Mouse (Mus musculus) stomach, embryonic 16.5 days (tissue): ENCODE measurements around the gene Fam219b. TPM values are rescaled to one million over a fixed set of nuclear protein-coding genes. Genes with fewer than 3 reads are reported as not detected.
A peak's percentile ranks its signal among the peaks of the same experiment; 100 is the strongest.

Experiments used
- ATAC-seq: fragments of 200-750 bp; cut with Nextera tagmentation; 2 replicates; pipeline ENCODE4 v1.8.0; 2017; ENCODE audit warnings: moderate number of reproducible peaks, moderate TSS enrichment; ENCODE audit not compliant: insufficient read depth, low FRiP score
- H3K27ac ChIP-seq: fragments of 300-500 bp; sonication (generic); 2 replicates; pipeline ENCODE4 v1.5.1; 2014; ENCODE audit warnings: low read length
- H3K27me3 ChIP-seq: fragments of 300-500 bp; sonication (generic); 2 replicates; pipeline ENCODE4 v1.6.1; 2014; ENCODE audit warnings: low read length, control low read depth, mixed read lengths; ENCODE audit not compliant: control insufficient read depth, insufficient read depth
- H3K36me3 ChIP-seq: fragments of 300-500 bp; sonication (generic); 2 replicates; pipeline ENCODE4 v1.6.1; 2014; ENCODE audit warnings: low read length; ENCODE audit not compliant: control insufficient read depth, insufficient read depth
- H3K4me1 ChIP-seq: fragments of 300-500 bp; sonication (generic); 2 replicates; pipeline ENCODE4 v1.6.1; 2014; ENCODE audit warnings: low read length, control low read depth, mixed read lengths; ENCODE audit not compliant: control insufficient read depth, insufficient read depth
- H3K4me2 ChIP-seq: fragments of 300-500 bp; sonication (generic); 2 replicates; pipeline ENCODE4 v1.6.1; 2014; ENCODE audit warnings: low read depth, low read length, mixed read lengths
- H3K4me3 ChIP-seq: fragments of 300-500 bp; sonication (generic); replicated peaks from 2 replicates; pipeline ENCODE4 v1.5.1; 2014; ENCODE audit warnings: mild to moderate bottlenecking, low read length
- H3K9ac ChIP-seq: fragments of 300-500 bp; sonication (generic); 2 replicates; pipeline ENCODE4 v1.6.1; 2014; ENCODE audit warnings: low read length
- H3K9me3 ChIP-seq: fragments of 300-500 bp; sonication (generic); replicated peaks from 2 replicates; pipeline ENCODE4 v1.6.1; 2016; ENCODE audit warnings: low read length, control low read depth; ENCODE audit not compliant: control insufficient read depth
- WGBS: fragments of 180-500 bp; shearing (Covaris S2); extraction: QIAGEN DNeasy Blood & Tissue Kit; methylation state at CpG from one replicate; pipeline ENCODE4 v1.1.7; 2014; 5-methylcytosine and 5-hydroxymethylcytosine counted together
- polyA plus RNA-seq: library from polyadenylated mRNA; unstranded; fragments of >200 nt; fragmentation: Nextera tagmentation; extraction: Ambion mirVana; gene quantifications from 2 replicates; pipeline ENCODE4 v1.2.1, GENCODE M21; 2015

Fam219b gene
- polyA plus RNA-seq, 1 experiment from 2014 or later, result 17.9 TPM

DNA sequence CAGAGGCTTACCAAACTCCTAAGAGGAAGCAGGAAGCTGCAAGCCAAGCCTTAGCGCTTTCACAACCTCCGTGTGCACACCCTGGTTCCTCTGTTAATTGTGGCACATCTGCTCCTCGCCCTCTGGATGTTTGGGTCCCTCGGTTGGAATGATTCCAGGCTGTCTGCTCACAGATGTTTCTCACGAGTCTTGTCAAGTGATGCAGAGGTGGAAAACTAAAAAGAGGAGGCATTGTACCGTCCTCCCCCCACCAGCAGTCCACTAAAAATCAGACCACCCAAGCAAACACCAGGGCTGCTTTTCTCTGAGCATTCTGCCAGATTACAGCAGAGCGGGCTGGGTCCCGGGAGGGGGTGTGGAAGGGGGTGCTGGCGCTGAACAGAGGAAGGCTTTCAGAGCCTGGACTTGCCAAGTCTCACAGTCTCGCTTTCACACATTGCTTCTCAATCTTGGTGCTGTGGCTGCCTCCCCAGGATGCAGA is 28.5 kb downstream of the Fam219b start:
- Histone ChIP-seq H3K9ac (peak overlapping the region; percentile 24), H3K4me2 (no peak overlapping the region; the same call in 1 of the 2 replicates), H3K27me3 (no peaks in the 10 kb centered on the region), H3K9me3 (no peaks in the 10 kb centered on the region), H3K4me1 (peaks cover 42% of the 10 kb centered on the region), H3K27ac (peak overlapping the region; percentile 46), H3K4me3 (no peak overlapping the region), H3K36me3 (no peaks in the 10 kb centered on the region)
- 25% methylated on average over 10 of the region's 10 CpGs for WGBS
- no peak for ATAC-seq

GRCm38 (mm10) chr9:57566846-57567245 is 29.5 kb downstream of the Fam219b start:
- Histone ChIP-seq H3K4me1 (peaks cover 35% of the 10 kb centered on the region), H3K9ac (no peak overlapping the region), H3K27me3 (no peaks in the 10 kb centered on the region), H3K4me3 (no peak overlapping the region), H3K4me2 (no peak overlapping the region), H3K9me3 (no peaks in the 10 kb centered on the region), H3K27ac (no peak overlapping the region), H3K36me3 (no peaks in the 10 kb centered on the region)
- 48% methylated on average over 8 of the region's 8 CpGs for WGBS
- ATAC-seq, result no peak; the same call in 1 of the 2 replicates

DNA sequence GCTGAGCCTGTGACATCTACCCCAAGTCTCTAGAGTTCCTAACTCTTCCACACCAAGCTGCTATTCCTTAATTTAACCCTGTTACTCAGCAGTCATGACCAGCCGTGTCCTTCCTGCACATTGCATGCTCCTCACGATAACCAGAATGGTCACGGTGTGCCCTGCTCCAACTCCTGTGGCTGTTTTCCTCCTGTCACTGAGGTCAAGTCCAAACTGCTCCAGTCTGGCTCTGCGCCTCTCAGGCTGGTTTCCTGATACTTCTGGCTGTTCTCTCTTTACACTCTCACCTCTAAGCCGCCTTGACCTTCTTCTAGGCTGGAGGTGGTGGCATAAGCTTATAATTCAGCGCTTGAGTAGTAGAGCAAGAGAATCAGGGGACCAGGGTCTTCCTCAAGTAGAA is 31.2 kb downstream of the Fam219b start:
- no peaks in the 10 kb centered on the region for H3K36me3 ChIP-seq
- no peak overlapping the region for H3K9ac ChIP-seq
- 93% methylated on average over 6 of the region's 6 CpGs for WGBS
- no peak overlapping the region; the same call in 1 of the 2 replicates for H3K27ac ChIP-seq
- H3K27me3 ChIP-seq, result no peaks in the 10 kb centered on the region
- no peak overlapping the region for H3K4me3 ChIP-seq
- H3K4me1 ChIP-seq, result peaks cover 20% of the 10 kb centered on the region
- H3K9me3 ChIP-seq, result no peaks in the 10 kb centered on the region
- H3K4me2 ChIP-seq, result no peak overlapping the region
- ATAC-seq, result no peak

DNA sequence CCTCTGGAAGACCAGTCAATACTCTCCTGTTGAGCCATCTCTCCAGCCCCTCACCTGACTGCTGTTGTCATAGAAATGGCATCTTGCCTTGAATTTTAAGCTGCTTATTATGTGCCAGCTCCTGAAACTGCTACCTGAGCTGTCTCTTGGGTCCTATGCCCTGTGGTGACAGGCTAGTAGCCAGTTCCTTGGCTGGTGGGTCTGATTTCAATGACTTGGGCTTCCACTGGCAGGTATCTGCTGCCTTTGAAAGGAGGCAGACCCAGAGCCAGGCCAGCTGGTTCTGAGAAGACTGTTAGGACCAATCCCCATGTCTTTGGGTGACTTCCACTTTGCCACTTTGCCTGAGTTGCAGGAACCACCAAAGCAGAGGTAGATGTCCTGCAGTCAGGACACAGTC is 37.1 kb downstream of the Fam219b start:
- Histone ChIP-seq H3K36me3 (no peaks in the 10 kb centered on the region), H3K9me3 (no peaks in the 10 kb centered on the region), H3K4me3 (no peak overlapping the region), H3K4me1 (no peaks in the 10 kb centered on the region), H3K27me3 (no peaks in the 10 kb centered on the region), H3K27ac (no peak overlapping the region), H3K4me2 (no peak overlapping the region), H3K9ac (no peak overlapping the region)
- ATAC-seq, result no peak

DNA sequence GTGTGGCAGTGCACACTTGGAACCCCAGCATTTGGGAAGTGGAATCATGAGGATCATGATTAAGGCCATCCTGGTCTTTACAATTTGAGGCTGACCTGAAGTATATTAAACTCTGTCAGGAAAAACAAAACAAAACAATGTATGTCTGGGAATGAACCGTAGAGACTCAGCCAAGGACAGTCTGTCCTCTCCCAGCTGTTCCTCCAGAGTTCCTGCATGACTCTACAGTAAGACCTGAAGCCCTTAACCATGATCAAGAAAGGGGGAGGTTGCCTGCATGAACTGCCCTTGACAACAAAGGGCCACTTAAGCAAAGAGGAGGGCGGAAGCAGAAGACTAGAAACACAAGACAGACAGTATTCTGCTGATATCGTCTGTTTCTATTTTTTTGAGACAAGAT is 38.2 kb downstream of the Fam219b start:
- no peak overlapping the region for H3K4me2 ChIP-seq

GRCm38 (mm10) chr9:57577144-57577849 is 40.0 kb downstream of the Fam219b start:
- Histone ChIP-seq H3K9me3 (no peaks in the 10 kb centered on the region), H3K36me3 (0 out of 2 replicates have a peak, but pooled peaks cover 1% of the 10 kb centered on the region), H3K27me3 (no peaks in the 10 kb centered on the region), H3K4me1 (no peaks in the 10 kb centered on the region), H3K4me2 (no peak overlapping the region), H3K9ac (no peak overlapping the region), H3K27ac (no peak overlapping the region), H3K4me3 (no peak overlapping the region)
- 80% methylated on average over 6 of the region's 6 CpGs for WGBS
- no peak; the same call in 1 of the 2 replicates for ATAC-seq

More for the DNA sequence above, 38.2 kb downstream of the Fam219b start:
- H3K27me3 ChIP-seq, result no peaks in the 10 kb centered on the region
- H3K4me1 ChIP-seq, result no peaks in the 10 kb centered on the region
- ATAC-seq, result no peak
- no peaks in the 10 kb centered on the region for H3K9me3 ChIP-seq
- 70% methylated on average over 3 of the region's 3 CpGs for WGBS
- H3K27ac ChIP-seq, result no peak overlapping the region
- H3K4me3 ChIP-seq, result no peak overlapping the region
- H3K9ac ChIP-seq, result no peak overlapping the region
- no peaks in the 10 kb centered on the region for H3K36me3 ChIP-seq

GRCm38 (mm10) chr9:57584991-57585390 is 47.7 kb downstream of the Fam219b start:
- ATAC-seq, result no peak
- no peak overlapping the region for H3K4me3 ChIP-seq
- H3K9me3 ChIP-seq, result no peaks in the 10 kb centered on the region
- no peaks in the 10 kb centered on the region for H3K27me3 ChIP-seq
- H3K4me2 ChIP-seq, result no peak overlapping the region
- 0 out of 2 replicates have a peak, but pooled peaks cover 7% of the 10 kb centered on the region for H3K36me3 ChIP-seq
- no peak overlapping the region for H3K9ac ChIP-seq
- WGBS, result 88% methylated on average over 3 of the region's 3 CpGs
- no peak overlapping the region for H3K27ac ChIP-seq
- peaks cover 5% of the 10 kb centered on the region for H3K4me1 ChIP-seq

GRCm38 (mm10) chr9:57589224-57590126 is 52.1 kb downstream of the Fam219b start, which contains the start of gene Ulk3:
Ulk3 (plus strand) TSS chr9:57589452.
- peak; percentile 88 for ATAC-seq
- no peaks in the 10 kb centered on the region for H3K27me3 ChIP-seq
- peak within 1 kb of the TSS; percentile 91 for H3K4me2 ChIP-seq
- H3K9ac ChIP-seq, result peak within 1 kb of the TSS; percentile 88
- H3K4me1 ChIP-seq, result peaks cover 12% of the 10 kb centered on the region
- WGBS, result under 1% methylated on average over 58 of the region's 58 CpGs
- H3K9me3 ChIP-seq, result no peaks in the 10 kb centered on the region
- H3K27ac ChIP-seq, result peak within 1 kb of the TSS; percentile 86
- 0 out of 2 replicates have a peak, but pooled peaks cover 2% of the 10 kb centered on the region for H3K36me3 ChIP-seq
- H3K4me3 ChIP-seq, result peak within 1 kb of the TSS; percentile 69

DNA sequence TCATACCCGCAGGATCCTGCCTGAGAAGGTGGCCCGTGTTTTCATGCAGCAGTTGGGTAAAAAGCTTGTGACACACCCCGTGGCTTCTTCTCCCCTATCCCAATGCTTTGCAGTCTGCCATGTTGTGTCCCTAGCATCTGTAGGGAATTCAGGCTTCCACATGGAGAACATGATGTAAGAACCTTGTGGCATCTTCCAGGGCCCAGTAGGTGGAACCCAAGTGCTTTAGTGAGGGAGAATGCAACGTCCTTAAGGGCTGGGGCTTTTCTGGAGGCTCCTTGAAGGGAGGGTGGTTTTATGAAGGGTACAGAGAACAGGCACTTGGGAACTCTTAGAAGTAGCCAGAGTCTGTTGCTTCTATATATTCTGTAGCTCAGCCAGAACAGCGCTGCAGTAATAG is 53.4 kb downstream of the Fam219b start:
- Histone ChIP-seq H3K4me1 (peaks cover 12% of the 10 kb centered on the region), H3K9ac (no peak overlapping the region), H3K27me3 (no peaks in the 10 kb centered on the region), H3K36me3 (0 out of 2 replicates have a peak, but pooled peaks cover 2% of the 10 kb centered on the region), H3K9me3 (no peaks in the 10 kb centered on the region), H3K4me3 (no peak overlapping the region), H3K27ac (no peak overlapping the region), H3K4me2 (no peak overlapping the region)
- ATAC-seq, result no peak
- WGBS, result 42% methylated on average over 5 of the region's 5 CpGs
